Mouse (Mus musculus) G1E (cell line): ENCODE measurements around the gene Mpig6b.

Experiments
- CTCF ChIP-seq: IDR thresholded peaks from 2 replicates; pipeline ENCODE4 v1.5.1; 2012; ENCODE audit warnings: low read depth, low read length, inconsistent platforms, mixed read lengths
- GATA1 ChIP-seq: IDR thresholded peaks from 2 replicates; pipeline ENCODE4 v1.6.1; 2012; ENCODE audit warnings: borderline replicate concordance, low read length, inconsistent platforms, mixed read lengths

- no peak for TF ChIP-seq CTCF
- no peak for TF ChIP-seq GATA1
Observed at GRCm38 (mm10) chr17:35052271-35052798, 13.6 kb downstream of the Mpig6b start.
